Mouse (Mus musculus): ENCODE results near the gene Pld5.

- no peak for TF ChIP-seq CTCF (IDR thresholded peaks at IDR 0.05; ENCODE audit: low read depth, low read length)
- TF ChIP-seq POLR2A (IDR thresholded peaks at IDR 0.05; ENCODE audit: extremely low read depth, insufficient read depth, low read length): no peak
Measured at GRCm38 (mm10) chr1:175913728-175914303, 361.3 kb downstream of the Pld5 start.

Data from liver, adult 2 months (tissue).